Mouse (Mus musculus) embryo, embryonic 10.5 days (tissue): ENCODE data around the gene Kctd17.

Source experiments
- DNase-seq: peaks from one replicate; pipeline ENCODE4 v3.0.0-alpha.2; 2015; ENCODE audit warnings: low spot score

The Kctd17 gene

DNA sequence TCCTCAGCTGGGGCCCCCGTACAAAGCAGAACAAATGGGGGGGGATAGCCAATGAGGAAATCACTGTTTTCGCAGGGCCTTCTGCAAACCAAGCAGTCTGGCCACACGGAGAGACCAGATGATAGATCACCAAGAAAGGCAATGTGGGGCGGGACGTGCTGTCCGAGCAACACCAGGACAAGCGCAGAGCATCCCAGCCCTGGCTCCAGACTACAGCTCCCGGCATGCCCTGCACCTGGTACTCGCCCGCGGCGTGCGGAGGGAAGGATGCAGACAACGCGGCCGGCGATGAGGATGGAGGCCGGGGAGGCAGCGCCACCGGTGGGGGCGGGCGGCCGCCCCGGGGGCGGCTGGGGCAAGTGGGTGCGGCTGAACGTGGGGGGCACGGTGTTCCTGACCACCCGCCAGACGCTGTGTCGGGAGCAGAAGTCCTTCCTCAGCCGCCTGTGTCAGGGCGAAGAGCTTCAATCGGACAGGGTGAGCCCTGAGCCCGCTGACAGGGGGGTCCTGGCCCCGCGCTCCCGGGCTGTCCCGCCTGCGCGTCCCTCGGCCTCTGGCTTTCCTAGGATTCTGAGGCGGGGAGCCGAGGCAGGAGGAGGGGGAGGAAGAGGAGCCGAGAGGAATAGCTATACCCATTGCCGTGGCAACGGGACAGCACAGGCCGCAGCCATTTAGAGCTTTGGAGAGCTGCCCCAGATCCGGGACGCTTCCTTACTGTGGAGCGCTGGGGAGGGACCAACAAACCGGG, at the start of gene Kctd17:
Gene Kctd17, plus strand, starts transcription at position 174 of the 748 bp plus-strand sequence.
- peak; percentile 90 for DNase-seq

DNA sequence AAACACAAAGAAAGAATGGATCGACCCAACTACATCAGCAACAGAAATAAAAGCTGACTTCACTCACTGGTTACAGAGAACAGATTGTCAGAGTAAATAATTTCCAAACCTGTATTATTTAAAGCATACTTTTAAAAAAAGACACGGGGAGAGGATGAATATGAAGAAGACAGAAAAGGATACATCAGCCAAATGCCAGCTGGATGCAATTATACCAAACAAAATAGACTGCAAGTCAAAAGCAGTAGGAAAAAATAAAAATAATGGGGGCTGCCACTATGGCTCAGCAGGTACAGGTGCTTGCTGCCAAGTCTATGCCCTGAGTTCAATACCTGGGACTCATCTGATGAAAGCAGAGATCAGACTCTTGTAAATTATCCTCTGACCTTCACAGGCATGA, 48.2 kb upstream of the Kctd17 start:
- DNase-seq, result no peak

DNA sequence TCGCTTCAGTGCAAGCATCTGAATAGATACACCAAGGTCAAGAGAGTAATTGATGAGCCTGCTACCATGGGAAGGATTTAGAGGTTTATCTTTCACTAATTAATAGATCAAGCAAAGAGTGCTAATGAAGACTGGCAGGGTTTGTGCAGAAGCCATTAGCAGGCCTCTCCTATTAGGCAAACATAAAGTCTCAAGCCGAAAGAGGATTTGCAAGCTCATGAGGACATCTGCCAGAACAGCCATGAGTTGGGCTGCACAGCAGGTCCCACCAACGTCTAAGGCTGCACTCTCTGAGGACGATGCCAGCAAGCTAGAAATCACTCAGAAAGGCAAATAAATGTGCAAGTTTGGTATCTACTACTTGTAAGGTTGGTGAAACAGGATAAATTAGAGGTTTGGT, 47.6 kb upstream of the Kctd17 start:
- no peak for DNase-seq

DNA sequence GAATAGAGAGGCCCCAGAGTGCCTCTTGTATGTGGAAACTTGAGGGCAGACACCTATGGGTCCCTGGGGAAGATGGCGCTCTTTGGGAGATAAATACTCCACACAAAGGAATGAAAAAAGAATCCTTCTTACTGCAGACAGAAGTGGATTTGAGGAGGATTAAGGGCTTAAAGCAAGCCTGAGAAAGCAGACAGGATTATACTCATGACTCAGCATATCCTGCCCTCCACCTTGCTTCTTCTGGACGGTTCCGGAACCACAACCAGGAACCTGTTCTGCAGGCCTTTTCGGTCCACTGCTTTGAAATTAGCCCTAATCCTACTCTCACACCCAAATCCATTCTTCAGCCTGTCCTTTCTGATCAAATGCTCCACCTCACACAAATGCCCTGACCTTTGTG, 46.2 kb upstream of the Kctd17 start:
- DNase-seq, result no peak

DNA sequence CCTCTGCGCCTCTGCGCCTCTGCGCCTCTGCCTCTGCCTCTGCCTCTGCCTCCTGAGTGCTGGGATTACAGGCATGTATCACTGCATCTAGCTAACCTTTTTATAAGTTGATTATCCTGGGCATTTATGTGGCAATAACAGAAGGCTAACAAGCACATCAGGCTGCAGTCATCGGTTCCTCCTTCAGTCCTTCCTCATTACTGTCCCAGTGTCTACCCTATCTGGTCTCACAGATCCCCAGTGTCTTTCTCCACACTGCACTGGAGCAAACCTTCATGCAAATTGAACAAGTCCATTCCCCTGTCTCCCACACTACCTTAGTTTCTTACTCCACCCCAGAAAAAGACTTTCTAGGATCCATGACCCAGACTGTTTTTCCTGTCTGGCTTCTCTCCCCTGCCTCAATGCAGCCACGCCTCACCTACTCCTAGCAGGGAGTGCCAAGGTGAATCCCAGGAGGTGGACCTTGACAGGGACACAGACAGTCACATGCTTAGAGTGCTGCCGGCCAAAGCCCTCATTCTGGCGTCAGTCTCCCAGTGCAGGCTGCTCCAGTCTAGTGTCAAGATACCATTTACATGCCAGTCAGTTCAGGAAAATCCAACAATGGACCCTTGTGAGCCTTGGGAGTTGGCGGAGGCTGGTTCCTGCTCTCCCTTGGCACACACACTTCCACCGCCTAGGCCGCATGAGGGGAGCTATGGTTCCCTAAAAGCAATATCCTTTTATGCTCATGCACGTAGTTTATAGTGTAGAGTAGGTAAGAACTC, 44.7 kb upstream of the Kctd17 start:
- DNase-seq, result no peak

DNA sequence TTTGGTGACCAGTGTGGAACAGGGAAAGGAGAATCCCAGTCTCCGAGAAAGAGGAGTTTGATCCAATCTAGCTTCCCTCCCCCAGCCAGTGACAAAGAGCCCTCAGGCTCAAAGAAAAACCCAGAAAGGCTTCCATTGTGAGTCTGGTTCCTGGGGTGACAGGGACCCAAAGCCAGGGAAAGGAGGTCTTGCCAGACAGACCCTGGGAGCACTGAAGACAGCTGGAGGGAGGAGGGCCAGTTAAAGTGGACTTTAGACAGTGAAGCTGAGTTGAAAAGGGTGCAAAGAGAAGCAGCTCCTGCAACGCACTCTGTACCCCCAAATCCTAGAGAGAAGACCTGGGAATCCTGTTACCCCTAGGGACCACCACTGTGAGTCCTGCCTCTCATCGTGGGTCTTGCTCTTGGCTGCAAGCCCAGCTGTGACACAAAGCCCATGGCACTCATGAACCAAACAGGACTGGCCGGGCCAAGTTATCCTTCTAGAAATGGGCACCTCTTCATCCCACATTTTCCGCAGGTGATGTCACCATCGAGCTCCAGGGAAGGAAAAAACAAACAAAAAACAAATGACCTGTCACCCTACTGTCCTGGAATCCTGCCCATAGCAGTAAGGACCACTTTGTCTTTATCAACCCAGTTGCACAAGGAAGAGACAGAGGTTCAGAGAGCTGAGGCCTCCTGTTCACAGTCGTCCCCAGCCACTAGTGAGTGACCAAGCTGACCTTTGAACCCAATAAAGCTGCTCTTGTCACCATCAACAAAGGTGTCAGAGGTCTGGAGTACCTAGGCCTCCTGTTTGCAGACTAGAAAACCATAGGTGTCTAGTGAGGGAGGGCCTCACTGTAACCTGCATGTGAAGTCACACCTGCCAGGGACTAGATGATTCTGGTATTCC, 43.9 kb upstream of the Kctd17 start:
- DNase-seq, result no peak

DNA sequence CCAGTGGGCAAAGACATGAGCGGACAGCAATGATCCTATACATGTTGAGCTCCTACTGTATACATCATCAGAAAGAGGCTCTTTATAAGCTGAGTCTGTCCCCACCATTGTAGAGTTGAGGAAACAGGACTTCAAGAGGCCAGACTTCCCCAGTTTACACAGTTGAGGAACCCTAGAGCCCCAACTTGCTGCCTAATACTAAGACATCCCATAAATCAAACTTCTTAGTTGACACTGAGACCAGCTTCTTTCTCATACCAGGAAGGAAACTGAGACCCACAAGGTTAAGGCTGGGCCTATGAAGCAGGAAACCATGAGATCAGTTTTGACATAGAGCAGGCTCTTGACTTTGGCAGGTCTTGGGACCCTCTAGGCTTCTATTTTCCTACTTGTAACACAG, 42.8 kb upstream of the Kctd17 start:
- DNase-seq, result no peak

DNA sequence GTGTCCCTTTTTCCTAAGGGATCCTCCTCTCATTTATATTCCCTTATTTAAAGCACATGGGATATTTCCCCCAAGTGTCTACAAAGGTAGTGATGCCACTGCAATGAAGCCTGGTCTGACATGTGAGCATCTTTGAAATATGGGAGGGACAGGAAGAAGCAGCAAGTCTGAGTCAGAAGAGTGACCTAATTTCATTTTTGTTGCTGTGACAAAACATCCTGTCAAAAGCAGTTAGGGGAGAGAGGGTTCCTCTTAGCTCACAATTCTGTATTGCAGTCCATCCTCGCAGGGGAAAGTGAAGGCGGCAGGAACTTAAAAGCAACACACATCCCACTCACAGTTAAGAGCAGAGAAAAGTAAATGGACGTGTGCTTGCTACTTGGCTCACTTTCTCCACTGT, 37.5 kb upstream of the Kctd17 start:
- DNase-seq, result no peak

DNA sequence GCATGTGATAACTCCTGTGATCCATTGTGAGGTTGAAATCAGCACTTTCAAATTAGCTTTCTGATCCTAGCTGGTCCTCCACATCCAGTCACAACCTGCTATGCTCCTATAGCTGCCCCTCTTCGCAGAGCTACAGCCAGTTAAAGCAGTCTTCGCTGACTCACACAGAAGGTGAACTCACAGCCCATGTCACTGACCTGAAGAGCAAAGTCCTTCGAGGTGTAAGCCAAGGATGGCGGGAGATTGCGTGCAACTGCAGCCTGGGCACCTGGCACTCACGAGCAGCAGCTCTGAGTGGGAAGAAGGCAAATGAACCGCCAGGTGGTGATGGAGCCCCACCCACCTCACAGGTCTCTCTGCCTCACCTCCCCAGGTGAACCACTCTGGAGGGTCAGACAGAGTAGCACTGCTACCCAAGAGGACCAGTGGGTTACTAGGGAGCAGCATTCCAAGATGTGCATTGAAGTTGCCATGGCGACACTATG, 32.8 kb upstream of the Kctd17 start, which contains the start of gene Tex33:
Gene Tex33, minus strand, starts transcription at position 435 of the 485 bp plus-strand sequence.
- DNase-seq, result no peak

DNA sequence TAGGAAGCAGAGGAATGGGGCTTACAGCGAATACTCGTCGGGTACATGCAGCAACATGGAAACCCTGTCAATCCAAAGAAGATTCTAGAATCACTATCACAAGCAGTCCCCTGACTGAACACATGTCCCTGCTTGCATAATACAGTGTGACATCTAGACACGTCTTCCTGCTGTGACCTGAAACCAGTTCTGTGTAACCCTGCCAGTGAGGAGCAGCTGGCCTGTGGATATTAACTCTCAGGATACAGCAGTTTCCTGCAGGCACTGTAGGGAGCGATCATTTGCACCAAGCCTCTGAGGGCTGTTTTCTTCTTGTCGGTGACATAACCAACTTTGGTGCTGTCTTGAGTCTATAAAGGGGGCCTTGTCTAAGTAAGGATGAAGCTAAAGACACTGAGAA, 27.0 kb upstream of the Kctd17 start:
- no peak for DNase-seq

DNA sequence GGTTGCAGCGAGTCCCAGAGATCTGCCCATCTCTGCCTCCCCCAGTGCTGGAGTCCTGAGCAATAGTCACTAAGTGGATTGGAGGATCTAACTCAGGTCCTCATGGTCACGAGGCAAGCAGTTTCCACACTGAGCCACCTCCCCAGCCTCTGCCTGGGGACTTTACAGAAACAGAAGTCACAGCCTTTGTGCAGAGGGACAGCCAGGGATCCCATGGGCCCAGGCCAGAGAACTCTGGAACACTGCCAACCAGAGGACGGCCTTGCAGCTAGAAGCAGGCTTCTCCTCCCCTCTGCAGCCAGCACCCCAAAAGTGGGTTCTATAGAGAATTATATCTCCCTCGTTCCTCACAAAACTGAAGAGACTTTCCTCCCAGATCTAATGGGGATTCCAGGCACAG, 26.4 kb upstream of the Kctd17 start:
- no peak for DNase-seq

DNA sequence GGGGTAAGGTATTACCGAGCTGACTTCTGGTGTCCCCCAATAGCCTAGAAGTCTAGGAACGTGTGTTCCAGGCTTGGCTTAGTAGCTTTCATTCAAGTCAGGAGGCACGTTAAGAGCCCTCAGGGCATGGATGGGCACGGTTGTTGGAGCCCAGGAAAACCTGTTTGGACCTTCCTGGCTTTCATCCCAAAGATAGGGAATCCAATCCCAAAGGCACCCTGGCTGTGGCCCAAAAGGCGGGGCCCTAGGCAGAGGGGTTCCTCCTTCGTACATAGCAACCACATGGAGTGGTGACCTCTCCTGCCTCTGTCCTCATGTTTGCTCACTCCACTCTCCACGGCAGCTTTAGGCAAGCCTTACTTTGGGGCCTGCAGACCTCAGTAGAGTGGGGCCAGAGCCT, 25.9 kb upstream of the Kctd17 start:
- no peak for DNase-seq

DNA sequence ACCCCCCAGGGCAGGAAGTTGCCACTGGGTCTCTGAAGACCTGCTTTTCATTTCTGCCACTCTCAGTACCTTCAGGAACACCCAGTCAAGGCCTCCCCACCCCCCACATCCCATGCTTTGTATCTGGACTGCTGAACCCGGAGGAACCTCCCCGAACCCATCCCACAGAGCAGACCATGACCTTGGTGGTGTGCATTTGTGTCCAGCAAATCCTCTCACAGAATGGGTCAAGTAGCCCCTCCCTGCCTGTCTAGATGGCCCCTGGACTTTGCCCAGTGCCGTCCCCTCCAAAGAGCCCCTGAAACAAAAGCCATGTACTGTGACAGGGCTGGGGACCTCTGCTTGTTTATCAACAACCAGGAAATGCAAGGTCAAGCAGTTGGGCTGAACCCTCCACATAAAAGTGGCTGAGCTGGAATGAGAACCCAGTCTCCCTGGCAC, 25.0 kb upstream of the Kctd17 start:
- DNase-seq, result no peak

DNA sequence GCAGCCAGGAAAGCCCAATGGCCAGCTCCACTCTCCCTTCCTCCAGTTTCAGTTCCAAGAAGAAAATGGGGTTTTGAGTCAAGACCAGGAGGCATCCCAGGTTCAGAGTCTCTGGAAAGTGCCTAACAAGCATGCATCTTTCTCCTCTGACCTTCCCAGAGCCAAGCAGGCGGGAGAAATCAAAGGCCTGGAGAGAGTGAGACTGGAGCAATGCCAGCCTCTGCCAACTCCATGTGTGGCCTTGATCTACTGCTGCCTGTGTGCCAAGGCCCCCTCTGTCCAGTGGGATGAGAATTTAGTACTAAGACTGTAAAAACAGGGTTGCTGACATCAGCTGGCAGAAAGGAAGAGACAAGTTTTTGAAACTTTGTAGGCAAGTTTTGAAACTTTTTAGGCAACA, 24.5 kb upstream of the Kctd17 start:
- no peak for DNase-seq

DNA sequence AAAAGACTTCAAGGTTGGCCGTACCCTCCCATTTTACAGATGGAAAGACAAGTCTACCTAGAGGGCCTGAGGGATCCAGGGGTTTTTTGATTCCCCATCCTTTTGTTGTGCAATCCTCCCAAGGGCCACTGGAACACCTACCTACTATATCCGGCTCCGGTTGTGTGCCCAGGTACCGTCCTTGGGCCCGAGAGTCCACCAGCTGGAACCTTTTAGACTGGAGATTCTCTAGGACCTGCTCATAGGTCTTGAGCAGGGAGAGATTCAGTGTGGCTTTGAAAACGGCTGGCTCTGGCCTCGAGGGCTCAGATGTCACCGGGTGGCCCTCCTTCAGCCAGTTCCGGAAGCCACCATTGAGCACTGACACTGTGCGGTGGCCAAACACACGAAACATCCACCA, 23.3 kb upstream of the Kctd17 start:
- DNase-seq, result no peak

DNA sequence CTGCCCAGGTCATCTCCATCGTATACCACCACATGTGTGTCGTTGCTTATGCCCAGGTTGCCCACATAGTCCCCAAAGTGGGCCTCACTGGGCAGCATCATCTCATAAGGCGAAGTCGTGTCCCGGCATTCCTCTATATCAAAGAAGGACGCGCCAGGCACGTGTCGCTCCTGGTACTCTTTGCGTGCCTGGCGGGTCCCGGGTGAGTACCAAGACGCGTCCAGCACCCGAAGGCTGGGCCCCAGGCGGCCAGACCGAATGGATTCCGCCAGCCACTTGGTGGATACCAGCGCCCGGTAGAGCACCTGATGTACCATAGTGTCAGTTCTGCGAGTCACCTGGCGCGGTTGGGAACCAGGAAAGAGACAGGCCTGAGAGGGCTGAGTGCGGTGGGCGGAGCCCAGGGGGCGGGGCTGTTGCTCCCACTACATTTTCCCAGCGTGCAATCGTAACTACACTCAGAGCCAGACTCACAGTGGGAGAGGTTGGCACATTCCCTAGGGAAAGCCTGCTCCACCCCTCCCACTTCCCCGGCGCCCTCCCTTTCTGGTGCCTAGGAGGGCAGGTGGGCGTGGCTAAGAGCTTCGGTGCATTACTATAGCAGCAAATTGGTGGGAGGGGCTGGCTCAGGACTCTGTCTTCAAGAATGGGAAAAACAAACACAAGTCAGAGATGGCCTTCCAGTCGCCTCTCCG, 22.7 kb upstream of the Kctd17 start, which contains the start of gene Tst:
Gene Tst, minus strand, starts transcription at position 391 of the 695 bp plus-strand sequence.
- peak; percentile 91 for DNase-seq

DNA sequence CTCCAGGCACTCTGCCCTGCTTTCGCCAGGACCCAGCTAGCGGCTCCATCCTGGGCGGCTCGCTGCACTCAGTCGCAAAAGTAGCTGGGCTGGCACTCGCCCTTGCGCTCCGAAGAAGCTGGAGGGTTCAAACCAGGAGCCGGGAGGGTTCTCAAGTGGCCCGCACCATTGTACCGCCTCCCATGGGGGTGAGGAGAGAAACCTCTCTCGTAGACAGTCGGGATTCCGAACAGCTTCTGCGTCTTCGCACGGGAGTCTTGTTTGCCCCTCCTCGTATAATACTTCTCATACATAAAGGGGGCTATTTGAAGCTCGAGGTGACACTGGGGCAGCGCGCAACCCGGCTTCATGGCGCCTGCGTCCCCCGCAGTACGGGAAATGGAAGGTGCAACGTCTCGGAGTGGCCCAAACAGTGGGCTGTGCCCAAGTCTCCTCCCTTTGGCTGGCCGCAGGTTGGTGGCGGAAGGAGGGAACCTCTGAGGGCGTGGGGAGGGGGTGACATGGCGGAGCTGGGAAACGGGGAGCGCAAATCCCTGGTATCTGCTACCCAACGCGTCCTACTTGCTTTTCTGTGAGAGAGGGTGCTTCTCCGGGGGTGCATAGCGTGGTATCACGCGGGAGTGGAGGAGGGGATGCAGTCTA, 21.9 kb upstream of the Kctd17 start, which contains the start of gene Mpst:
Gene Mpst, plus strand, starts transcription at position 124 of the 642 bp plus-strand sequence.
- DNase-seq, result peak; percentile 92

DNA sequence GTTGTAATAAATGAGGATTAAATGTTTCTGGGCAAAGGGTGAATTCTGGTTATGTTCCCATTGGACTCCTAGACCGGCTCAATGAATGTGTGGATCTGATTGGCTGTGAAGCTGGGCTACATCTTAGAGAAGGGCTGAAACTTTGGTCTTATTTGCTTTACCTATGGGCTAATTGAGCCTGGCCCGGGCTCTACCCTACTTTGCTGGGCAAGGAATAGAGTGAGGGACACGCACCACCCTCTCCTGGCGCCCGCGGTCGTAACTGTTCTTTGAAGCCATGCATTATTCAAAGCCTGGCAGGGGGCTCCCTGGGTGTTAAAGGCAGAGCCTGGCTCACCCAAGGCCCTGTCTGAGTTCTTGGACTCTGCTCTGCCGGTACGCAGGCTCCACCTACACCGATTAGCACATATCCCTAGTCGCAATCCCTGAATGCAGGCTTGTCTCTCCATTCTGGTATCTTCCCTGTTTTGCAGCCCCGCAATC, 18.8 kb upstream of the Kctd17 start:
- no peak for DNase-seq

DNA sequence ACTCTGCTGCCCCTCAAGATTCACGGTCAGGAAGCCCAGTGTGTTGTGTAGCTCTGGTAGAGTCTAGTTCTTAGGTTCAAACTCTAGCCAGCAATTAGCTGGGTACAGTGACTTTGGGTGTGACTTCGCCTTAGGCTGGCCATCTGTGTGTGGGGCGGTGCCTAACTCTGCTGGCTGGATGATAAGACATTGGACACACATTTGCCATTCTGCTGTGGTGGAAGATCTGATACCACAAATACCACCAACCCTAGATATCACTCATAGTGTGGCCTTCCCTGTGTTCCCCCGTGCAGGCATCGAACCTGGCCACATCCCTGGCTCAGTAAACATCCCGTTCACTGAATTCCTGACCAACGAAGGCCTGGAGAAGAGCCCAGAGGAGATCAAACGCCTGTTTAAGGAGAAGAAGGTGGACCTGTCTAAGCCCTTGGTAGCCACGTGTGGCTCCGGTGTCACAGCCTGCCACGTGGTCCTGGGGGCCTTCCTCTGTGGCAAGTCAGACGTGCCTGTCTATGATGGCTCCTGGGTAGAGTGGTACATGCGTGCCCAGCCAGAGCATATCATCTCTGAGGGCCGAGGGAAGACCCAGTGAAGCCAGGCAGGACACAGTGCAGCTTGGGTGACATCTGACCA, 15.2 kb upstream of the Kctd17 start:
- DNase-seq, result no peak

DNA sequence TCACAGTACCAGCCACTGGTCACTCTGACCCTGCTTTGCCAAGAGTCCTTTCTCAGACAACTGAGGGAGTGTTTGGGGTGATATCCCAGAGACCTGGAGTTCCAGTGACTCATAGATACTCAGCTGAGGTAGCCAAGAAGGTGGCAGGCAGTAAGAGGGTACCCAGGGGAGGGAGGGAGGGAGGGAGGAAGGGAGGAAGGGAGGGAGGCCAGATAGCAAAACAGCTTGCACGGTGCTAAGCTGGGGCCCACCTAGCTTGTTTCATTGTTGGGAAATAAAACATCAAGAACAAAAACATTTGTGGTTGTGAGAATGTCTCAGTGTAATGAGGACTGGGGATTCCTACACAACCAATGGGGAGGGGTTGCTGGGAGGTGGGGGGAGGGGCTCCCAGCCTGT, 14.6 kb upstream of the Kctd17 start:
- no peak for DNase-seq
